Mouse (Mus musculus) CH12.LX (cell line): Measurements from ENCODE around the gene Gnaz. TPM values are rescaled to one million over a fixed set of nuclear protein-coding genes. Genes with fewer than 3 reads are reported as not detected.

ENCODE experiments used
- DNase-seq: peaks from one replicate; pipeline ENCODE4 v3.0.0-alpha.2; 2013; ENCODE audit errors: extremely low read depth
- H3K27ac ChIP-seq: 2 replicates; pipeline ENCODE4 v1.5.1; 2012; ENCODE audit warnings: low read depth, mild to moderate bottlenecking, control low read depth, moderate library complexity; ENCODE audit not compliant: insufficient read depth
- H3K27me3 ChIP-seq: replicated peaks from 2 replicates; pipeline ENCODE3; 2012; ENCODE audit warnings: inconsistent platforms
- H3K36me3 ChIP-seq, 2 experiments: replicated peaks in 1 of 2; 2 replicates each; pipeline versions ENCODE3 to v1.6.1; 2012; ENCODE audit warnings: inconsistent platforms in 1 of 2, low read length in 1 of 2, mild to moderate bottlenecking in 1 of 2, mixed read lengths in 1 of 2, moderate library complexity in 1 of 2; ENCODE audit not compliant: control insufficient read depth in 1 of 2, insufficient read depth in 1 of 2
- H3K4me1 ChIP-seq, 2 experiments: 2 replicates each; pipeline ENCODE4 v1.6.1; 2012; ENCODE audit warnings: inconsistent platforms in 1 of 2, moderate library complexity in 1 of 2; ENCODE audit not compliant: insufficient read depth in 2 of 2, control insufficient read depth in 1 of 2
- H3K4me2 ChIP-seq: 2 replicates; pipeline ENCODE4 v1.6.1; 2012; ENCODE audit warnings: low read depth, mild to moderate bottlenecking, control low read depth; ENCODE audit not compliant: poor library complexity, insufficient read depth, severe bottlenecking
- H3K4me3 ChIP-seq, 3 experiments: fragments of 150-350 bp in 1 of 3; sonication (generic) in 1 of 3; replicated peaks in 1 of 3; 2 replicates each; pipeline versions ENCODE3 to v1.5.1; 2011 to 2012; ENCODE audit warnings: low read depth in 2 of 3, low read length in 2 of 3, mild to moderate bottlenecking in 2 of 3, moderate library complexity in 2 of 3, control low read depth in 1 of 3, improper control_type of control experiment in 1 of 3, inconsistent platforms in 1 of 3, mixed read lengths in 1 of 3; ENCODE audit not compliant: poor library complexity in 1 of 3
- H3K79me2 ChIP-seq: replicated peaks from 2 replicates; pipeline ENCODE4 v1.6.1; 2012; ENCODE audit warnings: mild to moderate bottlenecking, moderate library complexity; ENCODE audit not compliant: control insufficient read depth, poor library complexity, insufficient read depth, severe bottlenecking; ENCODE audit errors: extremely low read depth
- H3K9ac ChIP-seq: 2 replicates; pipeline ENCODE4 v1.6.1; 2012; ENCODE audit warnings: low read depth, mild to moderate bottlenecking, control low read depth, moderate library complexity; ENCODE audit not compliant: insufficient read depth
- H3K9me3 ChIP-seq: replicated peaks from 2 replicates; pipeline ENCODE3; 2012; ENCODE audit warnings: low read length, inconsistent platforms, mixed read lengths
- CHD2 ChIP-seq: IDR thresholded peaks from 2 replicates; pipeline ENCODE4 v1.6.1; 2011; ENCODE audit warnings: low read length, improper control_type of control experiment
- ELF1 ChIP-seq: IDR thresholded peaks from 2 replicates; pipeline ENCODE4 v1.6.1; 2014; ENCODE audit warnings: low read depth, mild to moderate bottlenecking, inconsistent platforms, low read length, improper control_type of control experiment
- ETS1 ChIP-seq: conservative IDR thresholded peaks from 2 replicates; pipeline ENCODE4 v1.6.1; 2012; ENCODE audit warnings: low read depth, mild to moderate bottlenecking, inconsistent platforms, low read length, improper control_type of control experiment, moderate library complexity
- GABPA ChIP-seq: IDR thresholded peaks from 2 replicates; pipeline ENCODE4 v1.6.1; 2012; ENCODE audit warnings: low read depth, low read length, improper control_type of control experiment, inconsistent platforms; ENCODE audit not compliant: insufficient replicate concordance
- IRF4 ChIP-seq: IDR thresholded peaks from 2 replicates; pipeline ENCODE4 v1.6.1; 2014; ENCODE audit warnings: low read depth, mild to moderate bottlenecking, inconsistent platforms, low read length, improper control_type of control experiment
- JUN ChIP-seq: IDR thresholded peaks from 2 replicates; pipeline ENCODE4 v1.6.1; 2011; ENCODE audit warnings: low read depth, mild to moderate bottlenecking, low read length, improper control_type of control experiment, moderate library complexity; ENCODE audit not compliant: insufficient read depth
- JUND ChIP-seq: conservative IDR thresholded peaks from 2 replicates; pipeline ENCODE4 v1.6.1; 2011; ENCODE audit warnings: low read depth, low read length, improper control_type of control experiment
- MAX ChIP-seq: IDR thresholded peaks from 2 replicates; pipeline ENCODE4 v1.6.1; 2011; ENCODE audit warnings: low read length, improper control_type of control experiment
- MAZ ChIP-seq: IDR thresholded peaks from 2 replicates; pipeline ENCODE4 v1.6.1; 2012; ENCODE audit warnings: low read depth, mild to moderate bottlenecking, inconsistent platforms, low read length, improper control_type of control experiment, moderate library complexity
- MEF2A ChIP-seq: IDR thresholded peaks from 2 replicates; pipeline ENCODE4 v1.6.1; 2014; ENCODE audit warnings: low read depth, mild to moderate bottlenecking, inconsistent platforms, low read length, improper control_type of control experiment, borderline replicate concordance
- MXI1 ChIP-seq: IDR thresholded peaks from 2 replicates; pipeline ENCODE4 v1.6.1; 2011; ENCODE audit warnings: mild to moderate bottlenecking, low read depth, low read length, improper control_type of control experiment
- MYC ChIP-seq: IDR thresholded peaks from 2 replicates; pipeline ENCODE4 v1.6.1; 2011; ENCODE audit warnings: low read depth, mild to moderate bottlenecking, improper control_type of control experiment, low read length
- NRF1 ChIP-seq: IDR thresholded peaks from 2 replicates; pipeline ENCODE4 v1.6.1; 2014; ENCODE audit warnings: low read depth, mild to moderate bottlenecking, inconsistent platforms, low read length, improper control_type of control experiment, moderate library complexity
- PAX5 ChIP-seq: IDR thresholded peaks from 2 replicates; pipeline ENCODE4 v1.6.1; 2012; ENCODE audit warnings: low read length, inconsistent platforms, mixed read lengths
- POLR2A ChIP-seq: IDR thresholded peaks from 2 replicates; pipeline ENCODE4 v1.6.1; 2011; ENCODE audit warnings: low read depth, mild to moderate bottlenecking, improper control_type of control experiment, low read length
- RCOR1 ChIP-seq: conservative IDR thresholded peaks from 2 replicates; pipeline ENCODE4 v1.6.1; 2012; ENCODE audit warnings: low read depth, mild to moderate bottlenecking, inconsistent platforms, low read length, improper control_type of control experiment
- SMC3 ChIP-seq: IDR thresholded peaks from 2 replicates; pipeline ENCODE4 v1.6.1; 2011; ENCODE audit warnings: low read depth, low read length, improper control_type of control experiment
- TBP ChIP-seq: conservative IDR thresholded peaks from 2 replicates; pipeline ENCODE4 v1.6.1; 2011; ENCODE audit warnings: low read depth, low read length, improper control_type of control experiment
- USF2 ChIP-seq: conservative IDR thresholded peaks from 2 replicates; pipeline ENCODE4 v1.6.1; 2011; ENCODE audit warnings: low read depth, low read length, improper control_type of control experiment
- ZC3H11A ChIP-seq: IDR thresholded peaks from 2 replicates; pipeline ENCODE4 v1.6.1; 2012; ENCODE audit warnings: low read depth, mild to moderate bottlenecking, inconsistent platforms, low read length, improper control_type of control experiment
- ZKSCAN1 ChIP-seq: IDR thresholded peaks from 2 replicates; pipeline ENCODE4 v1.6.1; 2012; ENCODE audit warnings: low read depth, inconsistent platforms, low read length, improper control_type of control experiment, borderline replicate concordance
- ZMIZ1 ChIP-seq: IDR thresholded peaks from 2 replicates; pipeline ENCODE4 v1.6.1; 2012; ENCODE audit warnings: low read depth, mild to moderate bottlenecking, inconsistent platforms, low read length, improper control_type of control experiment
- ZNF384 ChIP-seq: IDR thresholded peaks from 2 replicates; pipeline ENCODE4 v1.6.1; 2012; ENCODE audit warnings: low read depth, low read length, improper control_type of control experiment, inconsistent platforms
- dilution Hi-C: fragments of 300-500 bp; cut with MboI; formaldehyde crosslinking; loops from 2 replicates; pipeline ENCODE4 v1.14.3; 2020; ENCODE audit warnings: low sequenced_read_pairs; ENCODE audit not compliant: extremely low pct_unique_long_range_greater_than_20kb, extremely low pct_ligation_motif_present
- in situ Hi-C: fragments of 300-500 bp; cut with MboI; formaldehyde crosslinking; loops from 3 replicates; pipeline ENCODE4 v1.14.3; 2019; ENCODE audit warnings: low sequenced_read_pairs, low pct_ligation_motif_present, low pct_unique_long_range_greater_than_20kb, mixed read lengths
- polyA plus RNA-seq: library from polyadenylated mRNA; unstranded; fragments of >175 nt; gene quantifications from 2 replicates; pipeline ENCODE4 v1.2.1, GENCODE M21; 2012; ENCODE audit warnings: low read depth; ENCODE audit not compliant: insufficient read length
- total RNA-seq, 2 experiments: library from RNA; depleted of rRNA; stranded (reverse); fragments of 300-350 nt in 1 of 2; fragments of >200 nt in 1 of 2; gene quantifications; 2 replicates each; pipeline ENCODE4 v1.2.3; 2012 to 2014

Gnaz gene
- total and polyA plus RNA-seq, 3 experiments = 2.7 to 36.9 (median 5.5) TPM

GRCm38 (mm10) chr10:74995377-74995776 is 28.4 kb downstream of the Gnaz start:
- H3K9me3 ChIP-seq = no peaks in the 10 kb centered on the region
- peaks cover 39 to 52% of the 10 kb centered on the region in 2 experiments for H3K36me3 ChIP-seq
- no peak for DNase-seq
- H3K4me2 ChIP-seq = no peak overlapping the region
- dilution Hi-C loops (no loop called here), in situ Hi-C loops (no loop called here)
- TF ChIP-seq USF2 (no peak), ZKSCAN1 (no peak), IRF4 (no peak), ZMIZ1 (no peak)
- no peak overlapping the region for H3K9ac ChIP-seq
- peaks cover 0 to 2% of the 10 kb centered on the region in 2 experiments; a peak in 1 of 4 replicates for H3K4me1 ChIP-seq
- peaks cover 8% of the 10 kb centered on the region for H3K79me2 ChIP-seq
- H3K4me3 ChIP-seq = no peak overlapping the region
- no peak overlapping the region for H3K27ac ChIP-seq
- peaks cover 1% of the 10 kb centered on the region for H3K27me3 ChIP-seq

GRCm38 (mm10) chr10:75001391-75001790 is 34.4 kb downstream of the Gnaz start:
- peaks cover 12 to 34% of the 10 kb centered on the region in 2 experiments for H3K36me3 ChIP-seq
- peaks cover 8% of the 10 kb centered on the region for H3K79me2 ChIP-seq
- H3K27ac ChIP-seq = no peak overlapping the region
- dilution Hi-C loops (no loop called here), in situ Hi-C loops (no loop called here)
- no peak overlapping the region for H3K4me2 ChIP-seq
- H3K4me1 ChIP-seq = peaks cover 0 to 3% of the 10 kb centered on the region in 2 experiments; a peak in 1 of 4 replicates
- H3K9me3 ChIP-seq = no peaks in the 10 kb centered on the region
- H3K9ac ChIP-seq = no peak overlapping the region
- no peak overlapping the region for H3K4me3 ChIP-seq
- DNase-seq = no peak
- H3K27me3 ChIP-seq = no peaks in the 10 kb centered on the region
- TF ChIP-seq USF2 (no peak), ETS1 (no peak), TBP (no peak), PAX5 (no peak), ZC3H11A (no peak), MEF2A (no peak), MAZ (no peak), IRF4 (no peak), RCOR1 (no peak)
- TF ChIP-seq, all 38 proteins: peak for 0

GRCm38 (mm10) chr10:75004067-75004466 is 37.1 kb downstream of the Gnaz start:
- Histone ChIP-seq H3K9me3 (no peaks in the 10 kb centered on the region), H3K4me1 (peaks cover 0 to 3% of the 10 kb centered on the region in 2 experiments; a peak in 1 of 4 replicates), H3K4me3 (no peak overlapping the region), H3K27ac (no peak overlapping the region), H3K79me2 (peaks cover 3% of the 10 kb centered on the region; the same call in 1 of the 2 replicates), H3K36me3 (peaks cover 8 to 20% of the 10 kb centered on the region in 2 experiments), H3K4me2 (no peak overlapping the region), H3K9ac (no peak overlapping the region), H3K27me3 (no peaks in the 10 kb centered on the region)
- DNase-seq = no peak
- dilution Hi-C loops (no loop called here), in situ Hi-C loops (no loop called here)
- TF ChIP-seq MAX (no peak), ZNF384 (no peak), JUND (no peak), CHD2 (no peak), JUN (no peak), ZMIZ1 (no peak), MXI1 (no peak), POLR2A (no peak), ETS1 (no peak), GABPA (no peak), MYC (no peak), SMC3 (no peak), MEF2A (no peak), ELF1 (no peak), NRF1 (no peak), IRF4 (no peak), MAZ (no peak)
